Mouse (Mus musculus): ENCODE measurements at regions not wholly inside any gene's neighbourhood (a gene's known extent, or its start where the extent isn't known, plus 50 kb on each side); places are given as distances from the start of the nearest gene placed in this dataset.

GRCm38 (mm10) chr12:36949096-36949738 is 159.1 kb upstream of the Meox2 start:
- TF ChIP-seq CTCF (IDR thresholded peaks at IDR 0.05; ENCODE audit: borderline replicate concordance, extremely low read depth, insufficient read depth, insufficient read length) (no peak), POLR2A (IDR thresholded peaks at IDR 0.05; ENCODE audit: borderline replicate concordance, extremely low read depth, insufficient read depth, insufficient read length, poor library complexity, severe bottlenecking) (no peak)

Measured in brain, embryonic 14.5 days (tissue).